Mouse (Mus musculus): Measurements from ENCODE around the gene Slc35f4.

- TF ChIP-seq SIN3A (IDR thresholded peaks at IDR 0.05; ENCODE audit: low read length), result no peak
- no peak for TF ChIP-seq TCF12 (IDR thresholded peaks at IDR 0.05; ENCODE audit: low read depth, low read length)
- no peak for TF ChIP-seq ETS1 (IDR thresholded peaks at IDR 0.05; ENCODE audit: low read depth, low read length)
These were observed 78.2 kb downstream of the Slc35f4 start for GRCm38 (mm10) chr14:49447669-49448068.
